Mouse (Mus musculus) MEL (cell line): Measurements from ENCODE around the gene Tiam1. TPM values are rescaled to one million over a fixed set of nuclear protein-coding genes. Genes with fewer than 3 reads are reported as not detected.
A peak's percentile ranks its signal among the peaks of the same experiment; 100 is the strongest.

Source experiments
- DNase-seq: peaks from one replicate; pipeline ENCODE4 v3.0.0; 2011; ENCODE audit warnings: low read depth, low spot score
- H3K27ac ChIP-seq: 2 replicates; pipeline ENCODE4 v1.5.1; 2012; ENCODE audit warnings: low read depth, mild to moderate bottlenecking, control low read depth, low read length, moderate library complexity; ENCODE audit not compliant: control insufficient read depth
- H3K27me3 ChIP-seq, 2 experiments: fragments of 150-350 bp in 1 of 2; sonication (generic) in 1 of 2; 2 replicates each; pipeline ENCODE4 v1.6.1; 2012; ENCODE audit warnings: low read length in 2 of 2, mild to moderate bottlenecking in 2 of 2, improper control_type of control experiment in 1 of 2, moderate library complexity in 1 of 2; ENCODE audit not compliant: insufficient read depth in 2 of 2, control insufficient read depth in 1 of 2
- H3K36me3 ChIP-seq, 2 experiments: 2 replicates each; pipeline ENCODE4 v1.6.1; 2012 to 2014; ENCODE audit warnings: low read length in 2 of 2, improper control_type of control experiment in 1 of 2, inconsistent platforms in 1 of 2, mild to moderate bottlenecking in 1 of 2; ENCODE audit not compliant: insufficient read depth in 2 of 2, control insufficient read depth in 1 of 2
- H3K4me1 ChIP-seq, 2 experiments: fragments of 150-350 bp in 1 of 2; sonication (generic) in 1 of 2; 2 replicates each; pipeline ENCODE4 v1.6.1; 2012; ENCODE audit warnings: low read length in 2 of 2, improper control_type of control experiment in 1 of 2, mild to moderate bottlenecking in 1 of 2; ENCODE audit not compliant: insufficient read depth in 2 of 2, control insufficient read depth in 1 of 2
- H3K4me3 ChIP-seq, 2 experiments: fragments of 150-350 bp in 1 of 2; sonication (generic) in 1 of 2; 2 replicates each; pipeline ENCODE4 v1.5.1; 2012; ENCODE audit warnings: low read depth in 2 of 2, low read length in 2 of 2, mild to moderate bottlenecking in 2 of 2, moderate library complexity in 2 of 2, control low read depth in 1 of 2, improper control_type of control experiment in 1 of 2; ENCODE audit not compliant: control insufficient read depth in 1 of 2, insufficient read depth in 1 of 2
- H3K79me2 ChIP-seq: 2 replicates; pipeline ENCODE4 v1.6.1; 2012; ENCODE audit warnings: mild to moderate bottlenecking, low read length, moderate library complexity; ENCODE audit not compliant: control insufficient read depth, poor library complexity, insufficient read depth
- H3K9ac ChIP-seq: 2 replicates; pipeline ENCODE4 v1.6.1; 2012; ENCODE audit warnings: low read depth, mild to moderate bottlenecking, control low read depth, low read length, moderate library complexity; ENCODE audit not compliant: control insufficient read depth, poor library complexity, severe bottlenecking
- H3K9me3 ChIP-seq: fragments of 150-350 bp; sonication (generic); replicated peaks from 2 replicates; pipeline ENCODE4 v1.6.1; 2012; ENCODE audit warnings: mild to moderate bottlenecking, low read length, improper control_type of control experiment, moderate library complexity; ENCODE audit not compliant: insufficient read depth
- CTCF ChIP-seq, 3 experiments: IDR thresholded peaks in 2 of 3; conservative IDR thresholded peaks in 1 of 3; 2 replicates each; pipeline ENCODE4 v1.5.1; 2011 to 2012; ENCODE audit warnings: low read length in 3 of 3, low read depth in 2 of 3, mild to moderate bottlenecking in 2 of 3, improper control_type of control experiment in 1 of 3, inconsistent platforms in 1 of 3, mixed read lengths in 1 of 3, moderate library complexity in 1 of 3; ENCODE audit not compliant: control insufficient read depth in 1 of 3, insufficient read depth in 1 of 3, poor library complexity in 1 of 3, severe bottlenecking in 1 of 3
- ELF1 ChIP-seq: IDR thresholded peaks from 2 replicates; pipeline ENCODE4 v1.6.1; 2014; ENCODE audit warnings: low read depth, mild to moderate bottlenecking, inconsistent platforms, low read length, improper control_type of control experiment, moderate library complexity
- EP300 ChIP-seq, 2 experiments: IDR thresholded peaks; 2 replicates each; pipeline ENCODE4 v1.6.1; 2011; ENCODE audit warnings: improper control_type of control experiment in 2 of 2, low read length in 2 of 2, low read depth in 1 of 2, mild to moderate bottlenecking in 1 of 2
- ETS1 ChIP-seq: IDR thresholded peaks from 2 replicates; pipeline ENCODE4 v1.6.1; 2012; ENCODE audit warnings: low read depth, mild to moderate bottlenecking, inconsistent platforms, low read length, improper control_type of control experiment, moderate library complexity
- GABPA ChIP-seq: IDR thresholded peaks from 2 replicates; pipeline ENCODE4 v1.6.1; 2012; ENCODE audit warnings: low read depth, mild to moderate bottlenecking, inconsistent platforms, low read length, improper control_type of control experiment, moderate library complexity
- GATA1 ChIP-seq: IDR thresholded peaks from 2 replicates; pipeline ENCODE4 v1.6.1; 2011; ENCODE audit warnings: low read depth, low read length, improper control_type of control experiment
- JUND ChIP-seq: IDR thresholded peaks from 2 replicates; pipeline ENCODE4 v1.6.1; 2011; ENCODE audit warnings: low read depth, mild to moderate bottlenecking, improper control_type of control experiment, low read length
- MAFK ChIP-seq: IDR thresholded peaks from 2 replicates; pipeline ENCODE4 v1.6.1; 2011; ENCODE audit warnings: low read depth, mild to moderate bottlenecking, low read length, improper control_type of control experiment, borderline replicate concordance
- MAX ChIP-seq: IDR thresholded peaks from 2 replicates; pipeline ENCODE4 v1.6.1; 2011; ENCODE audit warnings: low read length, improper control_type of control experiment
- MAZ ChIP-seq: IDR thresholded peaks from 2 replicates; pipeline ENCODE4 v1.6.1; 2012; ENCODE audit warnings: low read depth, mild to moderate bottlenecking, inconsistent platforms, low read length, improper control_type of control experiment
- MXI1 ChIP-seq: IDR thresholded peaks from 2 replicates; pipeline ENCODE4 v1.6.1; 2011; ENCODE audit warnings: mild to moderate bottlenecking, low read depth, low read length, improper control_type of control experiment
- MYB ChIP-seq: IDR thresholded peaks from 2 replicates; pipeline ENCODE4 v1.6.1; 2011; ENCODE audit warnings: mild to moderate bottlenecking, low read depth, low read length, improper control_type of control experiment
- MYC ChIP-seq: IDR thresholded peaks from 2 replicates; pipeline ENCODE4 v1.6.1; 2011; ENCODE audit warnings: low read depth, mild to moderate bottlenecking, low read length, improper control_type of control experiment, moderate library complexity
- RAD21 ChIP-seq: IDR thresholded peaks from 2 replicates; pipeline ENCODE4 v1.6.1; 2011; ENCODE audit warnings: mild to moderate bottlenecking, low read depth, low read length, improper control_type of control experiment
- SIN3A ChIP-seq: IDR thresholded peaks from 2 replicates; pipeline ENCODE4 v1.6.1; 2012; ENCODE audit warnings: low read length, improper control_type of control experiment, inconsistent platforms
- SMC3 ChIP-seq: IDR thresholded peaks from 2 replicates; pipeline ENCODE4 v1.6.1; 2011; ENCODE audit warnings: low read depth, low read length, improper control_type of control experiment
- TCF12 ChIP-seq: IDR thresholded peaks from 2 replicates; pipeline ENCODE4 v1.6.1; 2014; ENCODE audit warnings: low read depth, mild to moderate bottlenecking, inconsistent platforms, low read length, improper control_type of control experiment, moderate library complexity
- UBTF ChIP-seq: IDR thresholded peaks from 2 replicates; pipeline ENCODE4 v1.6.1; 2012; ENCODE audit warnings: low read depth, mild to moderate bottlenecking, inconsistent platforms, low read length, improper control_type of control experiment, moderate library complexity, borderline replicate concordance; ENCODE audit not compliant: insufficient read depth
- USF1 ChIP-seq: IDR thresholded peaks from 2 replicates; pipeline ENCODE4 v1.6.1; 2014; ENCODE audit warnings: low read depth, mild to moderate bottlenecking, inconsistent platforms, low read length, improper control_type of control experiment, moderate library complexity
- USF2 ChIP-seq, 2 experiments: IDR thresholded peaks; 2 replicates each; pipeline ENCODE4 v1.6.1; 2011 to 2012; ENCODE audit warnings: improper control_type of control experiment in 2 of 2, low read length in 2 of 2, borderline replicate concordance in 1 of 2, inconsistent platforms in 1 of 2, low read depth in 1 of 2, mild to moderate bottlenecking in 1 of 2; ENCODE audit not compliant: insufficient read depth in 1 of 2
- ZC3H11A ChIP-seq: IDR thresholded peaks from 2 replicates; pipeline ENCODE4 v1.6.1; 2012; ENCODE audit warnings: low read depth, mild to moderate bottlenecking, inconsistent platforms, low read length, improper control_type of control experiment
- ZMIZ1 ChIP-seq: IDR thresholded peaks from 2 replicates; pipeline ENCODE4 v1.6.1; 2012; ENCODE audit warnings: low read depth, mild to moderate bottlenecking, inconsistent platforms, low read length, improper control_type of control experiment, moderate library complexity
- ZNF384 ChIP-seq: IDR thresholded peaks from 2 replicates; pipeline ENCODE4 v1.6.1; 2012; ENCODE audit warnings: low read depth, mild to moderate bottlenecking, inconsistent platforms, low read length, improper control_type of control experiment
- polyA plus RNA-seq, 2 experiments: library from polyadenylated mRNA; stranded (reverse) in 1 of 2; unstranded in 1 of 2; fragments of >175 nt in 1 of 2; fragments of >200 nt in 1 of 2; gene quantifications; 2 replicates each; pipeline versions ENCODE4 v1.2.1 to v1.2.4; 2012; ENCODE audit warnings: low replicate concordance in 2 of 2, low read depth in 1 of 2; ENCODE audit not compliant: insufficient read length in 2 of 2, insufficient read depth in 1 of 2, missing spikeins in 1 of 2
- total RNA-seq: library from RNA; depleted of rRNA; stranded (reverse); fragments of 300-350 nt; gene quantifications from 2 replicates; pipeline ENCODE4 v1.2.3, GENCODE M21; 2012

Gene Tiam1
- total and polyA plus RNA-seq, 3 experiments, result 15.0 to 23.9 (median 19.9) TPM

DNA sequence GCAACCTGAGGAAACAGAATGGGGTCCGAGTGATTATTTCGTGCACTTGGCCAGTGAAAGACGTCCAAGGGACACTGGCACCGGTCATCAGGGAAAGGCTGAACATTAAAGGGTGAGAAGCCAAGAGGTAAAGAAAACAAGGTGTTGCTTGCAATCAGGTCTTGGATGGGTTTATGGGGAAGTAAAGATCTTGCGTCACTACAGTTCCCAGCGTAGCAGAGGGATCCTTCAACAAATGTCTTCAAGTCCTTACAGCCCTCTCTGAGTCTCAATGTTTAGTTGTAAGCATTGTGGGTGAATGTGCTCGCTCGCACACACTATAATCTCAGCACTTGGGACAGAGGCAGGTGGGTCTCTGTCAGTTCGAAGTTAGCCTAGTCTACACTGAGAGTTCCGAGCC lies 266.4 kb downstream of the Tiam1 start:
- H3K4me1 ChIP-seq, result peaks cover 0 to 9% of the 10 kb centered on the region in 2 experiments; a peak in 3 of 4 replicates
- peaks cover 0 to 5% of the 10 kb centered on the region in 2 experiments; a peak in 2 of 4 replicates for H3K36me3 ChIP-seq
- no peaks in the 10 kb centered on the region for H3K9me3 ChIP-seq
- H3K9ac ChIP-seq, result no peak overlapping the region
- no peaks in the 10 kb centered on the region for H3K79me2 ChIP-seq
- no peaks in the 10 kb centered on the region for H3K27me3 ChIP-seq
- H3K4me3 ChIP-seq, result no peak overlapping the region
- TF ChIP-seq SMC3 (no peak), USF1 (no peak), CTCF (IDR thresholded peaks at IDR 0.05 in 2 of 3, conservative IDR thresholded peaks at IDR 0.05 in 1 of 3; ENCODE audit: control insufficient read depth in 1 of 3, insufficient read depth in 1 of 3, low read depth in 2 of 3, low read length in 3 of 3, poor library complexity in 1 of 3, severe bottlenecking in 1 of 3) (no peak), MAFK (no peak), ETS1 (no peak), SIN3A (no peak), ZC3H11A (no peak), USF2 (IDR thresholded peaks at IDR 0.05; ENCODE audit: borderline replicate concordance in 1 of 2, insufficient read depth in 1 of 2, low read depth in 1 of 2, low read length in 2 of 2) (no peak), MAZ (no peak), MXI1 (no peak), MYB (no peak), RAD21 (no peak), ZMIZ1 (no peak), UBTF (no peak)
- H3K27ac ChIP-seq, result no peak overlapping the region
- DNase-seq, result no peak

DNA sequence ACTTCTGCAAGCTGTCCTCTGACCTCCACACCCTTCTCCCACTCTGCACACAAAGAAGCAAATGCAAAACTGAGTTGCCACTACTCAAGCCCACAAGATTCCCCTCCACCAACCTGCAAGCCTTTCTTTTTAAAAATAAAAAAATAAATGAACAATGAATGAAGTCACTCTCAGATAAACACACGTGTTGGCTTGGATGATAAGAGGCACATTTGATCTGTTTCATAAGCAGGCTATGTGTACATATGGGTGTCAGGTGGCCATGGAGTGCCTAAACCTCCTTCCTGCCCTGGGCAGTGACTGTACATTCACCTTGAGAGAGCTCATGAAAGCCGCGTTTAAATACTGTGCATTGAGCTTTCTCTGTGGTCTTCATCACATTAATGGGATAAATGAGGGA lies 267.5 kb downstream of the Tiam1 start:
- DNase-seq, result peak; percentile 12
- Histone ChIP-seq H3K4me1 (peaks cover 0 to 18% of the 10 kb centered on the region in 2 experiments), H3K4me3 (no peak overlapping the region)
- TF ChIP-seq USF2 (IDR thresholded peaks at IDR 0.05; ENCODE audit: borderline replicate concordance in 1 of 2, insufficient read depth in 1 of 2, low read depth in 1 of 2, low read length in 2 of 2), result no peak
- TF ChIP-seq GABPA, result no peak
- peak; percentile 51; the same call in 1 of the 2 replicates for TF ChIP-seq MAX
- TF ChIP-seq ETS1, result peak; percentile 70
- peak; percentile 41; the same call in 1 of the 2 replicates for TF ChIP-seq USF1
- TF ChIP-seq TCF12, result peak; percentile 20; the same call in 1 of the 2 replicates
- TF ChIP-seq JUND, result no peak
- no peak for TF ChIP-seq ELF1
- TF ChIP-seq GATA1, result peak; percentile 37; the same call in 1 of the 2 replicates
- no peak for TF ChIP-seq ZMIZ1
- TF ChIP-seq ZNF384, result peak; percentile 80
- TF ChIP-seq EP300 (IDR thresholded peaks at IDR 0.05; ENCODE audit: low read depth in 1 of 2, low read length in 2 of 2), result peak in 1 of 2 experiments; percentile 14; a peak in 1 of 4 replicates
- 0 out of 2 replicates have a peak, but pooled peaks have one; percentile 36 for TF ChIP-seq MYC
- peak; percentile 49; the same call in 1 of the 2 replicates for TF ChIP-seq SIN3A
- TF ChIP-seq, all 39 proteins: peak for 9
- H3K9ac ChIP-seq, result no peak overlapping the region
- no peak overlapping the region for H3K27ac ChIP-seq
- H3K9me3 ChIP-seq, result no peaks in the 10 kb centered on the region
- H3K36me3 ChIP-seq, result peaks cover 0 to 6% of the 10 kb centered on the region in 2 experiments; a peak in 2 of 4 replicates
- no peaks in the 10 kb centered on the region for H3K27me3 ChIP-seq
- H3K79me2 ChIP-seq, result no peaks in the 10 kb centered on the region
